Mouse (Mus musculus) embryonic facial prominence, embryonic 11.5 days (tissue): ENCODE results near the gene Tmem9. TPM values are rescaled to one million over a fixed set of nuclear protein-coding genes. Genes with fewer than 3 reads are reported as not detected.

ENCODE experiments used
- ATAC-seq: fragments of 200-750 bp; cut with Nextera tagmentation; replicated peaks from 2 replicates; pipeline ENCODE4 v1.8.0; 2017; ENCODE audit warnings: low read depth; ENCODE audit not compliant: insufficient number of reproducible peaks, low FRiP score, low TSS enrichment
- DNase-seq: peaks from one replicate; pipeline ENCODE4 v3.0.0-alpha.2; 2015; ENCODE audit warnings: low spot score
- H3K27ac ChIP-seq: fragments of 300-500 bp; sonication (generic); replicated peaks from 2 replicates; pipeline ENCODE4 v1.5.1; 2014; ENCODE audit warnings: mild to moderate bottlenecking, low read depth, low read length, control low read depth
- H3K27me3 ChIP-seq: fragments of 300-500 bp; sonication (generic); 2 replicates; pipeline ENCODE4 v1.6.1; 2014; ENCODE audit warnings: mild to moderate bottlenecking, low read length, moderate library complexity, mixed read lengths; ENCODE audit not compliant: control insufficient read depth, insufficient read depth
- H3K36me3 ChIP-seq: fragments of 300-500 bp; sonication (generic); replicated peaks from 2 replicates; pipeline ENCODE4 v1.6.1; 2014; ENCODE audit warnings: low read depth, mild to moderate bottlenecking, low read length, moderate library complexity, mixed read lengths; ENCODE audit not compliant: control insufficient read depth, insufficient read depth
- H3K4me1 ChIP-seq: fragments of 300-500 bp; sonication (generic); 2 replicates; pipeline ENCODE4 v1.6.1; 2014; ENCODE audit warnings: low read length, mixed read lengths; ENCODE audit not compliant: control insufficient read depth, insufficient read depth
- H3K4me2 ChIP-seq: fragments of 300-500 bp; sonication (generic); 2 replicates; pipeline ENCODE4 v1.6.1; 2014; ENCODE audit warnings: low read depth, mild to moderate bottlenecking, control low read depth, low read length, moderate library complexity
- H3K4me3 ChIP-seq: fragments of 300-500 bp; sonication (generic); 2 replicates; pipeline ENCODE4 v1.5.1; 2014; ENCODE audit warnings: low read depth, low read length, control low read depth
- H3K9ac ChIP-seq: fragments of 300-500 bp; sonication (generic); replicated peaks from 2 replicates; pipeline ENCODE4 v1.6.1; 2014; ENCODE audit warnings: mild to moderate bottlenecking, control low read depth, low read length
- H3K9me3 ChIP-seq: fragments of 300-500 bp; sonication (generic); replicated peaks from 2 replicates; pipeline ENCODE4 v1.6.1; 2016; ENCODE audit warnings: mild to moderate bottlenecking, low read length, inconsistent platforms, mixed read lengths; ENCODE audit not compliant: control insufficient read depth
- WGBS: fragments of 180-500 bp; shearing (Covaris S2); extraction: QIAGEN DNeasy Blood & Tissue Kit; methylation state at CpG from one replicate; pipeline ENCODE4 v1.1.7; 2014; 5-methylcytosine and 5-hydroxymethylcytosine counted together
- polyA plus RNA-seq: library from polyadenylated mRNA; unstranded; fragments of >200 nt; fragmentation: Nextera tagmentation; extraction: Ambion mirVana; gene quantifications from 2 replicates; pipeline ENCODE4 v1.2.1, GENCODE M21; 2014

The Tmem9 gene
- polyA plus RNA-seq, 1 experiment from 2014 or later = 73.4 TPM

- no peaks in the 10 kb centered on the region for H3K9me3 ChIP-seq
- no peaks in the 10 kb centered on the region; the same call in 1 of the 2 replicates for H3K4me1 ChIP-seq
- 0% methylated on average over 6 of the region's 6 CpGs for WGBS
- peak; percentile 94 for DNase-seq
- no peaks in the 10 kb centered on the region for H3K36me3 ChIP-seq
- H3K9ac ChIP-seq = no peak overlapping the region
- H3K27me3 ChIP-seq = peaks cover 21% of the 10 kb centered on the region
- H3K27ac ChIP-seq = no peak overlapping the region
- peak; percentile 72 for ATAC-seq
- H3K4me3 ChIP-seq = no peak overlapping the region
- peak overlapping the region; percentile 41 for H3K4me2 ChIP-seq
Observed at GRCm38 (mm10) chr1:136051465-136051864, 43.5 kb downstream of the Tmem9 start.

- no peak within 1 kb of the TSS for H3K4me3 ChIP-seq
- WGBS = 22% methylated on average over 9 of the region's 11 CpGs
- no peak within 1 kb of the TSS for H3K27ac ChIP-seq
- no peak for DNase-seq
- H3K36me3 ChIP-seq = no peaks in the 10 kb centered on the region
- no peak within 1 kb of the TSS for H3K9ac ChIP-seq
- H3K4me1 ChIP-seq = no peaks in the 10 kb centered on the region; the same call in 1 of the 2 replicates
- H3K9me3 ChIP-seq = no peaks in the 10 kb centered on the region
- H3K4me2 ChIP-seq = no peak within 1 kb of the TSS
- no peak for ATAC-seq
- peaks cover 21% of the 10 kb centered on the region for H3K27me3 ChIP-seq
Observed at GRCm38 (mm10) chr1:136052547-136052946, 44.6 kb downstream of the Tmem9 start, which contains the start of gene Cacna1s. Gene Cacna1s (plus strand): TSS chr1:136052750.

DNA sequence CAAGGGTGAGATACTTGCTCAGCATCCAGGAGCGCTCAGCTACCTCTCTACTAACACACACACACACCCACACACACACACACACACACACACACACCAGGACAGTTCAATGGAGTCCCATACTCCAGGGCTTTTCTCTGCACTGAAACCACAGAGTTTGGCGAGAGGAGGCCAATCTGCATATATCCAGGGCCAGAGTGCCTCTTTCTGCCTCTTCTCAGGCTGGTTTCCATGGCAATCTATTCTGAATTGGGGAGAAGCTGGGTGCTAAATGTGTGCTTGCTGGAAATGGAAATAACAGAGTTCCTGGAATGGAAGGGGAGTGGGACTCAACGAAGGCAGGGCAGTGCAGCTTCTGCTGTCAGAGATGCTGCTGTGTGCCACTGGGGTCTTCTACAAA lies 47.8 kb downstream of the Tmem9 start:
- Histone ChIP-seq H3K36me3 (no peaks in the 10 kb centered on the region), H3K9ac (no peak overlapping the region), H3K27me3 (peaks cover 7% of the 10 kb centered on the region), H3K27ac (no peak overlapping the region), H3K4me3 (no peak overlapping the region), H3K4me2 (no peak overlapping the region), H3K9me3 (no peaks in the 10 kb centered on the region), H3K4me1 (no peaks in the 10 kb centered on the region; the same call in 1 of the 2 replicates)
- 76% methylated on average over 3 of the region's 3 CpGs for WGBS
- DNase-seq (no peak), ATAC-seq (no peak)

DNA sequence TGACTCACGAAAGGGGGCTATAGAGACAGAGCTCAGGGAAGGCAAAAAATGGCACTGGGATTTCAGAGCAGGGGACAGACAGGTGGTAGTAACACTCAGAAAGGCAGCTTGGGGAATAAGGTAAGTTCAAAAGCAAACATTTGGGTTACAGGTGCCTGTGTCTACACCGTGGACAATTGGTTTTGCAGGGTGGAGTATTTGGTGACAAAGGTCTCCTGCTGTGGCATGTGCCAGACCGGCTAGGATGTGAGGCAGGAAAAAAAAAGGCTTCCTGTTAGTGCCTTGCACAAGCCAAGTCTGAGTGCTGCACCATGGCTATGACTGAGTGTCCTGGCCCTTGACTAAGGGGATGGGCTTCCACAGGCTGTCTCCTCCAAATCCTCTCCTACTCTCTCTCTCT lies 50.6 kb downstream of the Tmem9 start:
- ATAC-seq (no peak), DNase-seq (no peak)

DNA sequence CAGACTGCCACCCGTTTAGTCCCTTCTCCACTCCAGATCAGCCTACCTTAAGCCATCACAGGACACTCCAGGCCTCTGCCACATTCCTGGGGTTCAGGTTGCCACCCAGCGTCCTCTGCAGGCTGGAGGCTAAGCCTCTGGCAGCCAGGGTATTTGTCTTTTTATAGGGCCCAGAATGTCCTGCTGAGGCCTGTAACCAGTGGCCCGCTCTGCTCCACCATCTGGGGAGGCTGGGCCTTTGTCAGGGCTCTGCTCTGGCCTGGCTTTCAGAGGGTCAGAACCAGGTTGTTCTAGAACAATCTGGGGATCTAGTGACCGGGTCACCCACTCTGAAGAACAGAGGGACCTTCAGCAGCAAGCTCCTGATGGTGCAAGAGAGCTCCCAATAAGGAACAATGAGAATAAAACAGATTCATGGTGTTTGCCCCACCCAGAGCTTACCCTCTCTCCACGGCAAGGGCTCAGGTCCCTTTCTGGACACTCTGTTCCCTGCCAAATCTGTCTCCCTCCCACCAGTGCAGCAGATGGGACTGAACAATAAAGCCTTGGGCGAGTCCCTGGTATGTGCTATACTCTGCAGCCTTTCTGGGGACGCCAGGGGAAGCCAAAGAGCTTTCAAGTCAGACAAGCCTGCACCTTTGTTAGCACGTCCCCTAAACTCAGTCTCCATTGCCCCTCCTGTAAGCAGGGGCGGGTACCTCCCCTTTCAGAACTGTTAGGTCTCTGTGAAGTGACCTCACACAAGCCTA lies 53.3 kb downstream of the Tmem9 start:
- Histone ChIP-seq H3K4me3 (no peak overlapping the region), H3K27me3 (no peaks in the 10 kb centered on the region), H3K9me3 (no peaks in the 10 kb centered on the region), H3K36me3 (no peaks in the 10 kb centered on the region), H3K4me1 (no peaks in the 10 kb centered on the region), H3K27ac (no peak overlapping the region), H3K4me2 (no peak overlapping the region), H3K9ac (no peak overlapping the region)
- DNase-seq = no peak
- 55% methylated on average over 9 of the region's 9 CpGs for WGBS
- no peak for ATAC-seq

More for the DNA sequence above, 50.6 kb downstream of the Tmem9 start:
- Histone ChIP-seq H3K4me1 (no peaks in the 10 kb centered on the region), H3K36me3 (no peaks in the 10 kb centered on the region), H3K9me3 (no peaks in the 10 kb centered on the region), H3K27me3 (no peaks in the 10 kb centered on the region), H3K27ac (no peak overlapping the region), H3K4me2 (no peak overlapping the region), H3K9ac (no peak overlapping the region), H3K4me3 (no peak overlapping the region)
- WGBS = 53% methylated on average over 3 of the region's 3 CpGs

DNA sequence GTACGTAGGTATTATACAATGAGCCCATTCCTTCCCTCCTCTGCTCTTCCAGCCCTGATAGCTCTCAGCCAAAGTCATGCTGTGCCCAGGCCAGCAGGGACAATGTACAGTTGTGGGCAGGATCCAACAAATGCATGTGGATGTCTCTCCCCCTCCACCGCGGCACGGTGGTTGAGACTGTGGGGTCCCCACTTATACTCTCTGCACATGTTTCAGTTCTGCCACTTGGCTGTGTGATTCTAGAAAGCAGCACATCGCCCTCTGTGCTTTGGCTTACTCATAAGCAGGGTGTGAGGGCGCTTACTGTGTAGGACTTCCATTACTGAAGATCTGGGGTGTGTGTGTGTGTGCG lies 53.8 kb downstream of the Tmem9 start:
- Histone ChIP-seq H3K9ac (no peak overlapping the region), H3K27ac (no peak overlapping the region), H3K36me3 (no peaks in the 10 kb centered on the region), H3K4me1 (no peaks in the 10 kb centered on the region), H3K4me3 (no peak overlapping the region), H3K4me2 (no peak overlapping the region), H3K27me3 (no peaks in the 10 kb centered on the region), H3K9me3 (no peaks in the 10 kb centered on the region)
- 87% methylated on average over 7 of the region's 7 CpGs for WGBS
- DNase-seq (no peak), ATAC-seq (0 out of 2 replicates have a peak, but pooled peaks have one; percentile 9)

DNA sequence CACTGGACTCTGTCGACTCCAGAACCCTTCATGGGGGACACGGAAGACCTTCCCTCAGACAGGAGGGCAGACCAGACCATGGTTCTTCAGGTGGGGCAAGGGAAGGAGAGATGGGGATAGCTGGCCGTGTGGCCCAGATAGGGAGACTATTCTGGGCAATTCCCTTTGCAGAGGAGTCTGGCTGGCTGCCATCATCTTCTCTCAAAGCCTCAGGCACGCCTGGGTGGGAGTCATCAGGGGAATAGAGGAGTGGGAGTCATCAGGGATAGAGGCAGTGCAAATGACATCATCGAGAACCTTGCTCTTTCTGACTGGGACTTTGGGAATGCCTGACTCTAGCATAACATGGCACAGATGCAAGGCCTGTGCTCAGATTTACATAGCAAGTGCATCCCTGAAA lies 56.0 kb downstream of the Tmem9 start:
- Histone ChIP-seq H3K36me3 (no peaks in the 10 kb centered on the region), H3K4me2 (no peak overlapping the region), H3K27me3 (no peaks in the 10 kb centered on the region), H3K27ac (no peak overlapping the region), H3K4me3 (no peak overlapping the region), H3K9me3 (no peaks in the 10 kb centered on the region), H3K4me1 (no peaks in the 10 kb centered on the region), H3K9ac (no peak overlapping the region)
- ATAC-seq = no peak
- DNase-seq = no peak
- 79% methylated on average over 5 of the region's 5 CpGs for WGBS

DNA sequence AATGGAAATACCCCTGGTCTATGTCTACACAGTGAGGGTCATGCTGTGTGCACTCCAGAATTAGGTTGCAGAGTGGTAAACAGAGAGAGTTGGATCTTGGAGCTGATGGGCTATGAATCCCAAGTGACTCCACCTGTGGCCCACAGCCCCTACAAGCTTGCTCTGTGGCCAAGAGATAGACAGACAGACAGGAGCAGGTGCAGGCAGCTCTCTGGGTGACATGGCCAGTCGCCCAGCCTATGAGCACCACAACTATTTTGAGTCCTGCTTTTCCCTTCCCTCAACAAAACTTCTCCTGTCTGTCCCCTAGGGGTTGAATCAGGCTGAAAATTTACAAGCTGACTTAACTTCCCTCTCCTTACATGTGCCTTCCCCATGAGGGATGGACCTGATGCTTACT lies 58.7 kb downstream of the Tmem9 start:
- Histone ChIP-seq H3K36me3 (no peaks in the 10 kb centered on the region), H3K9ac (no peak overlapping the region), H3K27ac (no peak overlapping the region), H3K4me2 (no peak overlapping the region), H3K9me3 (no peaks in the 10 kb centered on the region), H3K4me1 (no peaks in the 10 kb centered on the region), H3K4me3 (no peak overlapping the region), H3K27me3 (no peaks in the 10 kb centered on the region)
- WGBS = 37% methylated on average over 1 of the region's 1 CpGs
- ATAC-seq = no peak
- no peak for DNase-seq
